Mouse (Mus musculus): ENCODE measurements at regions not wholly inside any gene's neighbourhood (a gene's known extent, or its start where the extent isn't known, plus 50 kb on each side); places are given as distances from the start of the nearest gene placed in this dataset.

- intact Hi-C loops (cut with DNase I) = no loop called here
- DNase-seq (ENCODE audit: extremely low spot score in 1 of 2, low spot score in 2 of 2) = no peak
- TF ChIP-seq CTCF (IDR thresholded peaks at IDR 0.05) = no peak
- no peak overlapping the region for H3K4me3 ChIP-seq
- H3K27ac ChIP-seq = no peak overlapping the region
Measured at GRCm38 (mm10) chr8:77825786-77826185, 101.5 kb upstream of the Ednra start.

GRCm38 (mm10) chr8:77826255-77826654 is 102.0 kb upstream of the Ednra start:
- no peak for DNase-seq (ENCODE audit: extremely low spot score in 1 of 2, low spot score in 2 of 2)
- intact Hi-C loops (cut with DNase I) = no loop called here
- no peak overlapping the region for H3K4me3 ChIP-seq
- H3K27ac ChIP-seq = no peak overlapping the region
- TF ChIP-seq CTCF (IDR thresholded peaks at IDR 0.05) = no peak

GRCm38 (mm10) chr8:77828079-77828478 is 103.8 kb upstream of the Ednra start:
- DNase-seq (ENCODE audit: extremely low spot score in 1 of 2, low spot score in 2 of 2) = no peak
- no peak for TF ChIP-seq CTCF (IDR thresholded peaks at IDR 0.05)
- no peak overlapping the region for H3K4me3 ChIP-seq
- no peak overlapping the region for H3K27ac ChIP-seq
- intact Hi-C loops (cut with DNase I) = no loop called here

- intact Hi-C loops (cut with DNase I) = no loop called here
- TF ChIP-seq CTCF (IDR thresholded peaks at IDR 0.05) = no peak
- Histone ChIP-seq H3K27ac (no peak overlapping the region), H3K4me3 (no peak overlapping the region)
- no peak for DNase-seq (ENCODE audit: extremely low spot score in 1 of 2, low spot score in 2 of 2)
Measured at GRCm38 (mm10) chr8:77829126-77829748, 105.0 kb upstream of the Ednra start.

GRCm38 (mm10) chr8:77829764-77830163 is 105.5 kb upstream of the Ednra start:
- TF ChIP-seq CTCF (IDR thresholded peaks at IDR 0.05) = no peak
- H3K27ac ChIP-seq = no peak overlapping the region
- intact Hi-C loops (cut with DNase I) = no loop called here

GRCm38 (mm10) chr8:77834283-77834682 is 110.0 kb upstream of the Ednra start:
- H3K4me3 ChIP-seq = no peak overlapping the region
- no peak overlapping the region for H3K27ac ChIP-seq
- DNase-seq (ENCODE audit: extremely low spot score in 1 of 2, low spot score in 2 of 2) = no peak
- intact Hi-C loops (cut with DNase I) = no loop called here
- TF ChIP-seq CTCF (IDR thresholded peaks at IDR 0.05) = no peak

More at GRCm38 (mm10) chr8:77829764-77830163, 105.5 kb upstream of the Ednra start:
- no peak overlapping the region for H3K4me3 ChIP-seq
- DNase-seq (ENCODE audit: extremely low spot score in 1 of 2, low spot score in 2 of 2) = no peak

GRCm38 (mm10) chr8:77836902-77837489 is 112.7 kb upstream of the Ednra start:
- intact Hi-C loops (cut with DNase I) = no loop called here
- H3K27ac ChIP-seq = no peak overlapping the region
- no peak for TF ChIP-seq CTCF (IDR thresholded peaks at IDR 0.05)

GRCm38 (mm10) chr8:77842392-77843139 is 118.3 kb upstream of the Ednra start:
- intact Hi-C loops (cut with DNase I) = no loop called here
- TF ChIP-seq CTCF (IDR thresholded peaks at IDR 0.05) = no peak
- DNase-seq (ENCODE audit: extremely low spot score in 1 of 2, low spot score in 2 of 2) = no peak
- H3K27ac ChIP-seq = no peak overlapping the region
- H3K4me3 ChIP-seq = no peak overlapping the region

More at GRCm38 (mm10) chr8:77836902-77837489, 112.7 kb upstream of the Ednra start:
- no peak overlapping the region for H3K4me3 ChIP-seq
- no peak for DNase-seq (ENCODE audit: extremely low spot score in 1 of 2, low spot score in 2 of 2)

- intact Hi-C loops (cut with DNase I) = no loop called here
- Histone ChIP-seq H3K27ac (no peak overlapping the region), H3K4me3 (no peak overlapping the region)
- TF ChIP-seq CTCF (IDR thresholded peaks at IDR 0.05) = no peak
- no peak for DNase-seq (ENCODE audit: extremely low spot score in 1 of 2, low spot score in 2 of 2)
Measured at GRCm38 (mm10) chr8:77843229-77843628, 119.0 kb upstream of the Ednra start.

- H3K4me3 ChIP-seq = no peak overlapping the region
- TF ChIP-seq CTCF (IDR thresholded peaks at IDR 0.05) = no peak
- intact Hi-C loops (cut with DNase I) = no loop called here
- no peak overlapping the region for H3K27ac ChIP-seq
- no peak for DNase-seq (ENCODE audit: extremely low spot score in 1 of 2, low spot score in 2 of 2)
Measured at GRCm38 (mm10) chr8:77850523-77850922, 126.3 kb upstream of the Ednra start.

GRCm38 (mm10) chr8:77870264-77870663 is 146.0 kb upstream of the Ednra start:
- no peak overlapping the region for H3K4me3 ChIP-seq
- intact Hi-C loops (cut with DNase I) = no loop called here
- TF ChIP-seq CTCF (IDR thresholded peaks at IDR 0.05) = no peak
- no peak for DNase-seq (ENCODE audit: extremely low spot score in 1 of 2, low spot score in 2 of 2)
- H3K27ac ChIP-seq = no peak overlapping the region

GRCm38 (mm10) chr8:77872771-77873170 is 148.5 kb upstream of the Ednra start:
- DNase-seq (ENCODE audit: extremely low spot score in 1 of 2, low spot score in 2 of 2) = no peak
- Histone ChIP-seq H3K27ac (no peak overlapping the region), H3K4me3 (no peak overlapping the region)
- intact Hi-C loops (cut with DNase I) = no loop called here
- TF ChIP-seq CTCF (IDR thresholded peaks at IDR 0.05) = no peak

Data from left cerebral cortex, adult 2 months (tissue).